Mouse (Mus musculus) c-Kit-positive CD71-positive TER-119-positive erythroid progenitor cells, embryonic 14.5 days (primary cell): ENCODE measurements around the gene Vmn1r128.
"Not testable (repeated sequence)": the region's sequence is repeated elsewhere in the genome, so short reads cannot be mapped to it uniquely, and the experiment has no call there.

Experiments
- DNase-seq: peaks from one replicate; pipeline ENCODE4 v3.0.0-alpha.2; 2013; ENCODE audit warnings: low spot score

The Vmn1r128 gene

DNA sequence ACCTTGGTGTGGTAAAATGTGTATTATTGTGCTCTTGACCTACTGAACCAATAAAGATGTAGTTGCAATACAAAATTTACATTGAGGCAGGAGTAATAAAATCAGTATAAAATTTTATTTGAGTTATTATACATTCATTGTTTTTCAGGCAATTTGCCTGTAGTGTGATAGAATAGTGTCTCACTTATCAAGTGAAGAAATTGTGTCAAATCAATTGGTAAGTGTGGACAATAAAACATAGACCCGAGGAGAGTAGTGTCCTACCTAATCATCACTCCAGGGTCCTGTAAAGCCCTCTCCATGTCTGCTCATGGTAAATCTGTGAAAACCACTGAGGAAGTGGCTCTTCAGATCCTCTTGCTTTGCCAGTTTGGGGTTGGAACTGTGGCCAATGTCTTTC is at the start of gene Vmn1r128:
TSS of gene Vmn1r128 (plus strand) at position 301 of the 400 bp plus-strand sequence.
- not testable (repeated sequence) for DNase-seq

GRCm38 (mm10) chr7:21301367-21301766 is 47.8 kb upstream of the Vmn1r128 start, which contains the start of gene Vmn1r126:
Vmn1r126 (minus strand) TSS chr7:21301467.
- not testable (repeated sequence) for DNase-seq

DNA sequence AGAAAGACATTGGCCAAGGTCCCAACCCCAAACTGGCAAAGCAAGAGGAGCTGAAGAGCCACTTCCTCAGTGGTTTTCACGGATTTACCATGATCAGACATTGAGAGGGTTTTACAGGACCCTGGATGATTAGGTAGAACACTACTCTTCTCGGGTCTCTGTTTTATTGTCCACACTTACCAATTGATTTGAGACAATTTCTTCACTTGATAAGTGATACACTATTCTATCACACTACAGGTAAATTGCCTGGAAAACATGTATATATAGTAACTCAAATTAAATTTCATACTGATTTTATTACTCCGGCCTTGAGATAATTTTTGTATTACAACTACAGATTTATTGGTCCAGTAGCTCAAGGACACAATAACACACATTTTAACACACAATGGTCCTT is 29.4 kb upstream of the Vmn1r128 start, which contains the start of gene Vmn1r127:
TSS of gene Vmn1r127 (minus strand) at position 101 of the 400 bp plus-strand sequence.
- DNase-seq: not testable (repeated sequence)

DNA sequence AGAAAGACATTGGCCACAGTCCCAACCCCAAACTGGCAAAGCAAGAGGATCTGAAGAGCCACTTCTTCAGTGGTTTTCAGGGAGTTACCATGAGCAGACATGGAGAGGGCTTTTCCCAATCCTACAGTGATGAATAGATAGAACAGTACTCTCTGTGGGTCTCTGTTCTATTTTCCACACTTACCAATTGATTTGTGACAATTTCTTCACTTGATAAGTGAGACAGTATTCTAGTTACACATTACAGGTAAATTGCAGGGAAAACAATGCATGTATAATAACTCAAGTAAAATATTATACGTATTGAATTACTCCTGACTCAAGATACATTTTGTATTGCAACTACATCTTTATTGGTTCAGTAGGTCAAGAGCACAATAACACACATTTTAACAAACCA is 12.0 kb downstream of the Vmn1r128 start, which contains the start of gene Vmn1r129:
TSS of gene Vmn1r129 (minus strand) at position 101 of the 400 bp plus-strand sequence.
- DNase-seq: not testable (repeated sequence)
